Mouse (Mus musculus) G1E (cell line): ENCODE results near the gene Gm20532.

Experiments
- CTCF ChIP-seq: IDR thresholded peaks from 2 replicates; pipeline ENCODE4 v1.5.1; 2012; ENCODE audit warnings: low read depth, low read length, inconsistent platforms, mixed read lengths
- GATA1 ChIP-seq: IDR thresholded peaks from 2 replicates; pipeline ENCODE4 v1.6.1; 2012; ENCODE audit warnings: borderline replicate concordance, low read length, inconsistent platforms, mixed read lengths

DNA sequence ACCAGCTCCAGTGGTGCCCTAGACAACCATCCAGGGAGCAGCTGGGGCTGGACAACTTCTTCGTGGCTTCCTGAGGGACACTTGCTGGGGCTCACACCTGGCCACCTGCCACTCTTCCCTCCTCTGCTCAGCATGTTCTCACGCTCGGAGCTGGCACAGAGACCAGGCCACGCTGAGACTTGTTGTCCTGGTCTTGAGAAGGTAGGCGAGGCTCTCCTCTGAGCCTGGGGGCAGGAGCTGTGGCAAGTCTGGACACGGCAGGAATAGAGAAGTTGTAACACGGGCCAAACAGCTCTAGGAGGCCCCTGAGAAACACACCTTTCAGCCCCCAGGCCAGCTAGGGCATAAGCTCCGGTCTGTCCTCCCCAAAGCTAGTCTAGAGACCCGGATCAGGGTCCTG, 32.5 kb upstream of the Gm20532 start:
- no peak for TF ChIP-seq CTCF
- TF ChIP-seq GATA1: no peak
